Mouse (Mus musculus) forebrain, embryonic 16.5 days (tissue): ENCODE measurements around the gene Akap2. TPM values are rescaled to one million over a fixed set of nuclear protein-coding genes. Genes with fewer than 3 reads are reported as not detected.

Experiments
- ATAC-seq: fragments of 200-750 bp; cut with Nextera tagmentation; 2 replicates; pipeline ENCODE4 v1.8.0; 2017; ENCODE audit warnings: mild to moderate bottlenecking, moderate library complexity
- H3K27ac ChIP-seq: fragments of 300-500 bp; sonication (generic); 2 replicates; pipeline ENCODE4 v1.5.1; 2014; ENCODE audit warnings: low read length, control low read depth
- H3K27me3 ChIP-seq: fragments of 300-500 bp; sonication (generic); replicated peaks from 2 replicates; pipeline ENCODE4 v1.6.1; 2014; ENCODE audit warnings: low read length; ENCODE audit not compliant: control insufficient read depth, insufficient read depth
- H3K36me3 ChIP-seq: fragments of 300-500 bp; sonication (generic); 2 replicates; pipeline ENCODE4 v1.6.1; 2014; ENCODE audit not compliant: control insufficient read depth, insufficient read depth
- H3K4me1 ChIP-seq: fragments of 300-500 bp; sonication (generic); replicated peaks from 2 replicates; pipeline ENCODE4 v1.6.1; 2014; ENCODE audit warnings: low read length; ENCODE audit not compliant: control insufficient read depth, insufficient read depth
- H3K4me2 ChIP-seq: fragments of 300-500 bp; sonication (generic); 2 replicates; pipeline ENCODE4 v1.6.1; 2014; ENCODE audit warnings: mild to moderate bottlenecking, low read length, control low read depth
- H3K4me3 ChIP-seq: fragments of 300-500 bp; sonication (generic); replicated peaks from 2 replicates; pipeline ENCODE4 v1.5.1; 2014; ENCODE audit warnings: mild to moderate bottlenecking, low read length, control low read depth
- H3K9ac ChIP-seq: fragments of 300-500 bp; sonication (generic); replicated peaks from 2 replicates; pipeline ENCODE4 v1.6.1; 2014; ENCODE audit warnings: low read depth, low read length, control low read depth
- H3K9me3 ChIP-seq: fragments of 300-500 bp; sonication (generic); 2 replicates; pipeline ENCODE4 v1.6.1; 2016; ENCODE audit warnings: low read length; ENCODE audit not compliant: control insufficient read depth
- WGBS: fragments of 180-500 bp; shearing (Covaris S2); extraction: QIAGEN DNeasy Blood & Tissue Kit; methylation state at CpG from one replicate; pipeline ENCODE4 v1.1.7; 2014; 5-methylcytosine and 5-hydroxymethylcytosine counted together
- polyA plus RNA-seq: library from polyadenylated mRNA; unstranded; fragments of >200 nt; fragmentation: Nextera tagmentation; extraction: Ambion mirVana; gene quantifications from 2 replicates; pipeline ENCODE4 v1.2.1, GENCODE M21; 2015

Akap2 gene
- 7.7 and 8.2 TPM in 2 replicates for polyA plus RNA-seq

- no peak within 1 kb of the TSS for H3K27ac ChIP-seq
- H3K4me3 ChIP-seq = no peak within 1 kb of the TSS
- ATAC-seq = no peak
- H3K36me3 ChIP-seq = no peaks in the 10 kb centered on the region
- no peaks in the 10 kb centered on the region for H3K27me3 ChIP-seq
- no peak within 1 kb of the TSS for H3K4me2 ChIP-seq
- WGBS = 84% methylated on average over 9 of the region's 9 CpGs
- no peaks in the 10 kb centered on the region for H3K9me3 ChIP-seq
- no peak within 1 kb of the TSS for H3K9ac ChIP-seq
- no peaks in the 10 kb centered on the region; the same call in 1 of the 2 replicates for H3K4me1 ChIP-seq
Measured at GRCm38 (mm10) chr4:57717354-57717753, at the start of gene Akap2. Gene Akap2 (plus strand): TSS chr4:57717657.

GRCm38 (mm10) chr4:57670813-57671469 lies 46.5 kb upstream of the Akap2 start:
- Histone ChIP-seq H3K27ac (no peak overlapping the region), H3K36me3 (no peaks in the 10 kb centered on the region), H3K4me1 (peaks cover 3% of the 10 kb centered on the region), H3K9me3 (no peaks in the 10 kb centered on the region), H3K4me2 (no peak overlapping the region), H3K27me3 (no peaks in the 10 kb centered on the region), H3K4me3 (no peak overlapping the region), H3K9ac (no peak overlapping the region)
- WGBS = 72% methylated on average over 7 of the region's 7 CpGs
- ATAC-seq = no peak

- Histone ChIP-seq H3K27ac (no peak overlapping the region), H3K9ac (no peak overlapping the region), H3K4me2 (no peak overlapping the region), H3K36me3 (no peaks in the 10 kb centered on the region), H3K4me3 (no peak overlapping the region), H3K27me3 (no peaks in the 10 kb centered on the region), H3K9me3 (no peaks in the 10 kb centered on the region), H3K4me1 (peaks cover 3% of the 10 kb centered on the region)
- WGBS = 82% methylated on average over 4 of the region's 4 CpGs
- ATAC-seq = no peak
Measured at GRCm38 (mm10) chr4:57672541-57672940, 44.9 kb upstream of the Akap2 start.

- Histone ChIP-seq H3K4me3 (peak overlapping the region; percentile 25), H3K27me3 (no peaks in the 10 kb centered on the region), H3K4me2 (peak overlapping the region; percentile 49), H3K9ac (0 out of 2 replicates have a peak overlapping the region, but pooled peaks have one; percentile 40), H3K27ac (no peak overlapping the region), H3K9me3 (no peaks in the 10 kb centered on the region), H3K36me3 (no peaks in the 10 kb centered on the region), H3K4me1 (peaks cover 3% of the 10 kb centered on the region)
- peak; percentile 80 for ATAC-seq
- WGBS = 15% methylated on average over 12 of the region's 12 CpGs
Measured at GRCm38 (mm10) chr4:57672996-57673906, 44.2 kb upstream of the Akap2 start.

- WGBS = 86% methylated on average over 7 of the region's 7 CpGs
Measured at GRCm38 (mm10) chr4:57674351-57674750, 43.1 kb upstream of the Akap2 start.

GRCm38 (mm10) chr4:57675387-57675786 lies 42.1 kb upstream of the Akap2 start:
- Histone ChIP-seq H3K4me2 (peak overlapping the region; percentile 37), H3K9me3 (no peaks in the 10 kb centered on the region), H3K4me3 (peak overlapping the region; percentile 11; the same call in 1 of the 2 replicates), H3K36me3 (no peaks in the 10 kb centered on the region), H3K9ac (peak overlapping the region; percentile 25; the same call in 1 of the 2 replicates), H3K27ac (no peak overlapping the region), H3K4me1 (peaks cover 3% of the 10 kb centered on the region), H3K27me3 (no peaks in the 10 kb centered on the region)
- WGBS = 3% methylated on average over 13 of the region's 13 CpGs
- ATAC-seq = peak; percentile 33; the same call in 1 of the 2 replicates

More at GRCm38 (mm10) chr4:57674351-57674750, 43.1 kb upstream of the Akap2 start:
- H3K9ac ChIP-seq = no peak overlapping the region
- H3K9me3 ChIP-seq = no peaks in the 10 kb centered on the region
- ATAC-seq = no peak
- H3K4me2 ChIP-seq = no peak overlapping the region
- peaks cover 3% of the 10 kb centered on the region for H3K4me1 ChIP-seq
- H3K27me3 ChIP-seq = no peaks in the 10 kb centered on the region
- no peaks in the 10 kb centered on the region for H3K36me3 ChIP-seq
- no peak overlapping the region for H3K27ac ChIP-seq
- H3K4me3 ChIP-seq = no peak overlapping the region

GRCm38 (mm10) chr4:57677916-57678315 lies 39.5 kb upstream of the Akap2 start:
- Histone ChIP-seq H3K4me1 (peaks cover 3% of the 10 kb centered on the region), H3K4me3 (no peak overlapping the region), H3K9ac (no peak overlapping the region), H3K4me2 (no peak overlapping the region), H3K27ac (no peak overlapping the region), H3K9me3 (no peaks in the 10 kb centered on the region), H3K36me3 (no peaks in the 10 kb centered on the region), H3K27me3 (no peaks in the 10 kb centered on the region)
- ATAC-seq = no peak
- 82% methylated on average over 12 of the region's 12 CpGs for WGBS

GRCm38 (mm10) chr4:57678991-57679457 lies 38.4 kb upstream of the Akap2 start:
- H3K27ac ChIP-seq = no peak overlapping the region
- no peaks in the 10 kb centered on the region for H3K9me3 ChIP-seq
- whole genome bisulfite sequencing = 90% methylated on average over 9 of the region's 9 CpGs
- no peaks in the 10 kb centered on the region for H3K27me3 ChIP-seq
- no peak overlapping the region for H3K9ac ChIP-seq
- no peak overlapping the region for H3K4me2 ChIP-seq
- H3K4me3 ChIP-seq = no peak overlapping the region
- H3K36me3 ChIP-seq = no peaks in the 10 kb centered on the region
- peaks cover 3% of the 10 kb centered on the region for H3K4me1 ChIP-seq
- no peak for ATAC-seq

- ATAC-seq = no peak
- WGBS = 56% methylated on average over 12 of the region's 12 CpGs
- Histone ChIP-seq H3K27me3 (no peaks in the 10 kb centered on the region), H3K4me3 (no peak overlapping the region), H3K9me3 (no peaks in the 10 kb centered on the region), H3K36me3 (no peaks in the 10 kb centered on the region), H3K9ac (no peak overlapping the region), H3K27ac (no peak overlapping the region), H3K4me2 (no peak overlapping the region), H3K4me1 (peaks cover 2% of the 10 kb centered on the region)
Measured at GRCm38 (mm10) chr4:57680186-57680585, 37.3 kb upstream of the Akap2 start.
